20 mouse cellular contexts compared by ENCODE assay signal in the genomic region with DNA sequence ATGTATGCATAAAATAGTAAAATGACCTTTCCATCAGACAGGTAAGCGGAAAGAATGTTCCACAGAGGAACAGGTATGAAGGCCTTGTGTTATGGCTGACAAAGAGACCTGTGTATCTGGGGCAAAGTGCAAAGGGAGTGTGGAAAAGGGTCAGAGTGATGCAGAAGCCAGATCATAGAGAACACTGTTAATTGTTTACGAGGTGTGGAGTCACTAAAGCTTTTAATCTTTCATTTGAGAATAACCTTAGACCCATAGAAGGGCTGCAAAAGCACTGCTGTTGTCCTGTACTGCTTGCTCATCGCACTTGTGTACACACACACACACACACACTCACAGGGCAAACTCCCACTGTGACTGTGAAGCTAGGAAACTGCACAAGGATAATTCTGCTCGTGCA.
A peak's percentile ranks its signal among the peaks of the same experiment; 100 is the strongest.
DNase-seq lines count a peak whose midpoint lies in the region; ATAC-seq and TF ChIP-seq lines count a peak whose summit lies in the region.
"Had no signal": no experiment of that assay in that cellular context is flagged by ENCODE, and none has a peak within 500 bp of the region (broad histone marks: within the 10 kb centered on the region; RNA-seq: fewer than 3 reads in every experiment).

No protein-coding gene starts in this region.

- no peaks in the 10 kb centered on the region; the same call in 1 of the 2 replicates for H3K4me1 ChIP-seq in liver, embryonic 16.5 days (ENCODE audit: control insufficient read depth, low read depth, low read length)
- no peaks in the 10 kb centered on the region for H3K4me1 ChIP-seq in liver, embryonic 12.5 days
- H3K4me1 ChIP-seq in kidney, adult 2 months (ENCODE audit: control insufficient read depth, insufficient read depth, low read length), result peaks cover 15% of the 10 kb centered on the region; the same call in 1 of the 2 replicates
- H3K4me1 ChIP-seq: hindbrain, embryonic 15.5 days; midbrain, embryonic 12.5 days; stomach, embryonic 15.5 days had no signal

- peak; percentile 87 for DNase-seq in kidney, adult 2 months
- DNase-seq in kidney, postnatal 14 days, result peak; percentile 30
- peak; percentile 32 for DNase-seq in yolk sac, embryonic 10.5 days (ENCODE audit: low spot score)
- DNase-seq in urinary bladder, postnatal 14 days (ENCODE audit: low spot score), result no peak
- no peak for DNase-seq in thymus, adult 18-20 months
- DNase-seq: adrenal gland, postnatal 25 days; cerebellum, adult 9-10 months; heart, postnatal 4 days; layer of hippocampus, postnatal 36 days; lung, adult 18-20 months; lung, postnatal 10 days; retina, postnatal 1 day had no signal

- H3K27ac ChIP-seq in liver, embryonic 16.5 days (ENCODE audit: low read length), result no peak overlapping the region
- H3K27ac ChIP-seq in liver, embryonic 12.5 days, result no peak overlapping the region
- H3K27ac ChIP-seq in kidney, adult 2 months (ENCODE audit: insufficient read depth, low read depth, low read length), result peak overlapping the region; percentile 82
- H3K27ac ChIP-seq: heart, embryonic 10.5 days; hindbrain, embryonic 15.5 days; limb, embryonic 13.5 days; midbrain, embryonic 12.5 days; stomach, embryonic 15.5 days had no signal

- H3K9me3 ChIP-seq in liver, embryonic 16.5 days (replicated peaks; ENCODE audit: control insufficient read depth, low read length), result no peaks in the 10 kb centered on the region
- no peaks in the 10 kb centered on the region for H3K9me3 ChIP-seq in liver, embryonic 12.5 days (replicated peaks)
- H3K9me3 ChIP-seq: heart, embryonic 10.5 days; hindbrain, embryonic 15.5 days; limb, embryonic 13.5 days; midbrain, embryonic 12.5 days; stomach, embryonic 15.5 days had no signal

- H3K9ac ChIP-seq in liver, embryonic 16.5 days (ENCODE audit: low read depth, low read length), result no peak overlapping the region
- no peak overlapping the region for H3K9ac ChIP-seq in liver, embryonic 12.5 days
- H3K9ac ChIP-seq: hindbrain, embryonic 15.5 days; limb, embryonic 13.5 days; midbrain, embryonic 12.5 days; stomach, embryonic 15.5 days had no signal

- no peaks in the 10 kb centered on the region for H3K27me3 ChIP-seq in liver, embryonic 16.5 days (ENCODE audit: control insufficient read depth, insufficient read depth, low read depth, low read length)
- H3K27me3 ChIP-seq in liver, embryonic 12.5 days (replicated peaks), result no peaks in the 10 kb centered on the region
- no peaks in the 10 kb centered on the region for H3K27me3 ChIP-seq in kidney, adult 2 months (replicated peaks; ENCODE audit: control insufficient read depth, insufficient read depth, low read length)
- H3K27me3 ChIP-seq: hindbrain, embryonic 15.5 days; limb, embryonic 13.5 days; midbrain, embryonic 12.5 days; stomach, embryonic 15.5 days had no signal

- 71% methylated on average over 4 of the region's 4 CpGs for WGBS in liver, embryonic 16.5 days (ENCODE audit: insufficient replicate concordance)
- 83% methylated on average over 4 of the region's 4 CpGs for WGBS in liver, embryonic 12.5 days (ENCODE audit: insufficient replicate concordance)
- WGBS in kidney, adult 2 months, result 63% methylated on average over 4 of the region's 4 CpGs

- H3K36me3 ChIP-seq in liver, embryonic 16.5 days (ENCODE audit: control insufficient read depth, insufficient read depth), result no peaks in the 10 kb centered on the region; the same call in 1 of the 2 replicates
- peaks cover 38% of the 10 kb centered on the region for H3K36me3 ChIP-seq in liver, embryonic 12.5 days
- H3K36me3 ChIP-seq in kidney, adult 2 months (ENCODE audit: control insufficient read depth, insufficient read depth, low read length), result peaks cover 2% of the 10 kb centered on the region; the same call in 1 of the 2 replicates
- H3K36me3 ChIP-seq: stomach, embryonic 15.5 days had no signal

- no peak overlapping the region for H3K4me2 ChIP-seq in liver, embryonic 16.5 days (ENCODE audit: low read depth, low read length)
- no peak overlapping the region for H3K4me2 ChIP-seq in liver, embryonic 12.5 days
- H3K4me2 ChIP-seq: hindbrain, embryonic 15.5 days; limb, embryonic 13.5 days; midbrain, embryonic 12.5 days; stomach, embryonic 15.5 days had no signal

- TF ChIP-seq CTCF in kidney, adult 2 months (conservative IDR thresholded peaks at IDR 0.05; ENCODE audit: insufficient read depth, insufficient read length, low read depth, low read length), result no peak

- peak; percentile 64 for ATAC-seq in liver, embryonic 16.5 days (ENCODE audit: low read depth)
- no peak for ATAC-seq in liver, embryonic 12.5 days
- ATAC-seq: forebrain, embryonic 14.5 days had no signal

- TF ChIP-seq POLR2A in kidney, adult 2 months (IDR thresholded peaks at IDR 0.05; ENCODE audit: low read depth, low read length), result no peak

- no peak overlapping the region for H3K4me3 ChIP-seq in liver, embryonic 16.5 days (ENCODE audit: low read depth, low read length)
- H3K4me3 ChIP-seq in liver, embryonic 12.5 days, result no peak overlapping the region
- no peak overlapping the region for H3K4me3 ChIP-seq in kidney, adult 2 months (ENCODE audit: insufficient read depth, low read depth, low read length)
- H3K4me3 ChIP-seq: heart, embryonic 10.5 days; hindbrain, embryonic 15.5 days; limb, embryonic 13.5 days; midbrain, embryonic 12.5 days; stomach, embryonic 15.5 days had no signal

Comparison
In these comparisons a context has a peak if more than half of its experiments do, and no peak if none do; other contexts are left out.
1. DNase-seq: peak in kidney, adult 2 months (single experiment), kidney, postnatal 14 days (single experiment) and yolk sac, embryonic 10.5 days (single experiment); none in urinary bladder, postnatal 14 days (single experiment) and thymus, adult 18-20 months (0 of 2).